Comparison of ENCODE assay signal across 21 mouse cellular contexts in genomic region chr9:80194446-80194845, GRCm38 (mm10). TPM values are rescaled to one million over a fixed set of nuclear protein-coding genes. Genes with fewer than 3 reads are reported as not detected.
DNase-seq lines count a peak whose midpoint lies in the region; ATAC-seq and TF ChIP-seq lines count a peak whose summit lies in the region.
"Had no signal": no experiment of that assay in that cellular context is flagged by ENCODE, and none has a peak within 500 bp of the region (broad histone marks: within the 10 kb centered on the region; RNA-seq: fewer than 3 reads in every experiment).

No protein-coding gene starts in this region.

- no peak overlapping the region for H3K4me3 ChIP-seq in forebrain, embryonic 13.5 days
- H3K4me3 ChIP-seq in forebrain, embryonic 11.5 days (ENCODE audit: low read depth, low read length) = no peak overlapping the region
- no peak overlapping the region for H3K4me3 ChIP-seq in intestine, embryonic 14.5 days (ENCODE audit: low read depth, low read length)
- H3K4me3 ChIP-seq in intestine, postnatal 0 days (ENCODE audit: low read depth, low read length) = no peak overlapping the region
- H3K4me3 ChIP-seq in midbrain, embryonic 16.5 days (ENCODE audit: low read depth, low read length) = no peak overlapping the region
- no peak overlapping the region for H3K4me3 ChIP-seq in midbrain, embryonic 10.5 days
- H3K4me3 ChIP-seq: embryonic facial prominence, embryonic 13.5 days; embryonic facial prominence, embryonic 15.5 days; erythroblast, embryonic 14.5 days had no signal

- no peaks in the 10 kb centered on the region for H3K9me3 ChIP-seq in forebrain, embryonic 13.5 days (replicated peaks)
- no peaks in the 10 kb centered on the region for H3K9me3 ChIP-seq in forebrain, embryonic 11.5 days (ENCODE audit: control insufficient read depth, low read length)
- H3K9me3 ChIP-seq in intestine, embryonic 14.5 days (ENCODE audit: control insufficient read depth, low read length) = no peaks in the 10 kb centered on the region
- H3K9me3 ChIP-seq in intestine, postnatal 0 days (ENCODE audit: control insufficient read depth) = no peaks in the 10 kb centered on the region
- no peaks in the 10 kb centered on the region for H3K9me3 ChIP-seq in midbrain, embryonic 16.5 days (replicated peaks; ENCODE audit: control insufficient read depth, low read length, poor library complexity, severe bottlenecking)
- no peaks in the 10 kb centered on the region for H3K9me3 ChIP-seq in midbrain, embryonic 10.5 days (replicated peaks)
- H3K9me3 ChIP-seq: embryonic facial prominence, embryonic 13.5 days; embryonic facial prominence, embryonic 15.5 days had no signal

- no peak overlapping the region for H3K9ac ChIP-seq in forebrain, embryonic 13.5 days
- H3K9ac ChIP-seq in forebrain, embryonic 11.5 days (ENCODE audit: low read length) = no peak overlapping the region
- H3K9ac ChIP-seq in intestine, embryonic 14.5 days (ENCODE audit: low read length) = no peak overlapping the region
- no peak overlapping the region for H3K9ac ChIP-seq in intestine, postnatal 0 days (ENCODE audit: low read depth, low read length)
- H3K9ac ChIP-seq in midbrain, embryonic 16.5 days (ENCODE audit: low read depth, low read length) = no peak overlapping the region
- H3K9ac ChIP-seq: embryonic facial prominence, embryonic 13.5 days; embryonic facial prominence, embryonic 15.5 days had no signal

- WGBS in forebrain, embryonic 13.5 days = 68% methylated on average over 6 of the region's 6 CpGs
- WGBS in forebrain, embryonic 11.5 days = 73% methylated on average over 6 of the region's 6 CpGs
- WGBS in intestine, embryonic 14.5 days = 73% methylated on average over 6 of the region's 6 CpGs
- WGBS in intestine, postnatal 0 days = 65% methylated on average over 6 of the region's 6 CpGs
- 56% methylated on average over 6 of the region's 6 CpGs for WGBS in midbrain, embryonic 16.5 days
- WGBS in midbrain, embryonic 10.5 days = 75% methylated on average over 6 of the region's 6 CpGs

- no peaks in the 10 kb centered on the region for H3K36me3 ChIP-seq in forebrain, embryonic 13.5 days (ENCODE audit: poor library complexity, severe bottlenecking)
- no peaks in the 10 kb centered on the region for H3K36me3 ChIP-seq in forebrain, embryonic 11.5 days (ENCODE audit: control insufficient read depth, insufficient read depth, low read length)
- no peaks in the 10 kb centered on the region for H3K36me3 ChIP-seq in intestine, embryonic 14.5 days (ENCODE audit: control insufficient read depth, insufficient read depth, low read length)
- H3K36me3 ChIP-seq in intestine, postnatal 0 days (ENCODE audit: control insufficient read depth, insufficient read depth) = no peaks in the 10 kb centered on the region
- H3K36me3 ChIP-seq in midbrain, embryonic 16.5 days (ENCODE audit: control insufficient read depth, insufficient read depth, low read length) = no peaks in the 10 kb centered on the region
- H3K36me3 ChIP-seq in midbrain, embryonic 10.5 days = no peaks in the 10 kb centered on the region
- H3K36me3 ChIP-seq: embryonic facial prominence, embryonic 13.5 days; embryonic facial prominence, embryonic 15.5 days had no signal

- ATAC-seq in forebrain, embryonic 13.5 days = 0 out of 2 replicates have a peak, but pooled peaks have one; percentile 38
- ATAC-seq in forebrain, embryonic 11.5 days (replicated peaks; ENCODE audit: low FRiP score) = no peak
- ATAC-seq in intestine, embryonic 14.5 days (replicated peaks; ENCODE audit: low FRiP score, low TSS enrichment, low read depth) = no peak
- ATAC-seq in intestine, postnatal 0 days = no peak
- ATAC-seq in midbrain, embryonic 16.5 days = peak; percentile 53; the same call in 1 of the 2 replicates
- ATAC-seq: forebrain, embryonic 14.5 days; forebrain, embryonic 16.5 days had no signal

- H3K4me2 ChIP-seq in forebrain, embryonic 13.5 days = no peak overlapping the region
- no peak overlapping the region for H3K4me2 ChIP-seq in forebrain, embryonic 11.5 days (ENCODE audit: low read depth, low read length, severe bottlenecking)
- H3K4me2 ChIP-seq in intestine, embryonic 14.5 days (ENCODE audit: low read length) = no peak overlapping the region
- H3K4me2 ChIP-seq in intestine, postnatal 0 days (replicated peaks; ENCODE audit: low read depth) = no peak overlapping the region
- no peak overlapping the region for H3K4me2 ChIP-seq in midbrain, embryonic 16.5 days (ENCODE audit: low read length)
- H3K4me2 ChIP-seq: embryonic facial prominence, embryonic 13.5 days; embryonic facial prominence, embryonic 15.5 days had no signal

- peaks cover 13% of the 10 kb centered on the region; the same call in 1 of the 2 replicates for H3K4me1 ChIP-seq in forebrain, embryonic 13.5 days
- H3K4me1 ChIP-seq in forebrain, embryonic 11.5 days (replicated peaks; ENCODE audit: control insufficient read depth, insufficient read depth, low read length) = peaks cover 9% of the 10 kb centered on the region; the same call in 1 of the 2 replicates
- H3K4me1 ChIP-seq in intestine, embryonic 14.5 days (replicated peaks; ENCODE audit: control insufficient read depth, insufficient read depth, low read length) = 0 out of 2 replicates have a peak, but pooled peaks cover 3% of the 10 kb centered on the region
- H3K4me1 ChIP-seq in intestine, postnatal 0 days (replicated peaks; ENCODE audit: control insufficient read depth, insufficient read depth, low read length) = peaks cover under 1% of the 10 kb centered on the region; the same call in 1 of the 2 replicates
- peaks cover 13% of the 10 kb centered on the region for H3K4me1 ChIP-seq in midbrain, embryonic 16.5 days (ENCODE audit: control insufficient read depth, insufficient read depth, low read length)
- H3K4me1 ChIP-seq in midbrain, embryonic 10.5 days = peaks cover 24% of the 10 kb centered on the region

- no peak for DNase-seq in forebrain, embryonic 11.5 days (ENCODE audit: low spot score)
- peak; percentile 34 for DNase-seq in intestine, embryonic 14.5 days (ENCODE audit: low spot score)
- no peak for DNase-seq in midbrain, embryonic 10.5 days (ENCODE audit: low spot score)
- DNase-seq: adrenal gland, adult 2 months; adrenal gland, postnatal 10 days; adrenal gland, postnatal 25 days; cerebellum, adult 11 months; cerebellum, adult 18-20 months; cerebellum, adult 8-10 months; cerebellum, adult 9-11 months; cerebellum, postnatal 14 days; cerebellum, postnatal 36 days; embryo, embryonic 11 days had no signal

- H3K27ac ChIP-seq in forebrain, embryonic 13.5 days = no peak overlapping the region
- H3K27ac ChIP-seq in forebrain, embryonic 11.5 days (ENCODE audit: low read depth, low read length) = no peak overlapping the region
- H3K27ac ChIP-seq in intestine, embryonic 14.5 days (ENCODE audit: low read depth) = no peak overlapping the region
- H3K27ac ChIP-seq in intestine, postnatal 0 days (ENCODE audit: low read depth, low read length) = no peak overlapping the region
- no peak overlapping the region for H3K27ac ChIP-seq in midbrain, embryonic 16.5 days (ENCODE audit: low read length)
- no peak overlapping the region for H3K27ac ChIP-seq in midbrain, embryonic 10.5 days (replicated peaks)
- H3K27ac ChIP-seq: embryonic facial prominence, embryonic 13.5 days; embryonic facial prominence, embryonic 15.5 days had no signal

- no peaks in the 10 kb centered on the region for H3K27me3 ChIP-seq in forebrain, embryonic 13.5 days
- no peaks in the 10 kb centered on the region for H3K27me3 ChIP-seq in forebrain, embryonic 11.5 days (ENCODE audit: control insufficient read depth, insufficient read depth, low read length)
- H3K27me3 ChIP-seq in intestine, embryonic 14.5 days (replicated peaks; ENCODE audit: control insufficient read depth, insufficient read depth, low read length) = no peaks in the 10 kb centered on the region
- H3K27me3 ChIP-seq in intestine, postnatal 0 days (replicated peaks; ENCODE audit: control insufficient read depth, insufficient read depth, low read length) = no peaks in the 10 kb centered on the region
- H3K27me3 ChIP-seq in midbrain, embryonic 16.5 days (ENCODE audit: control insufficient read depth, insufficient read depth, low read depth, low read length) = no peaks in the 10 kb centered on the region
- no peaks in the 10 kb centered on the region; the same call in 1 of the 2 replicates for H3K27me3 ChIP-seq in midbrain, embryonic 10.5 days (ENCODE audit: low read depth, poor library complexity, severe bottlenecking)
- H3K27me3 ChIP-seq: embryonic facial prominence, embryonic 13.5 days; embryonic facial prominence, embryonic 15.5 days had no signal

- no peak for TF ChIP-seq CTCF in intestine, postnatal 0 days (IDR thresholded peaks at IDR 0.05; ENCODE audit: low read depth)

RNA-seq across cellular contexts. Expression of gene Myo6, which starts 29.6 kb away (rescaled TPM):
- polyA plus RNA-seq in forebrain, embryonic 13.5 days (2015; fragmentation: Nextera tagmentation; extraction: Ambion mirVana) = 12.4 and 14.0 TPM in 2 replicates
- 11.0 and 11.4 TPM in 2 replicates for polyA plus RNA-seq in forebrain, embryonic 11.5 days (2014; fragmentation: Nextera tagmentation; extraction: Ambion mirVana)
- polyA plus RNA-seq in intestine, embryonic 14.5 days (2014; fragmentation: Nextera tagmentation; extraction: Ambion mirVana) = 63.8 and 71.0 TPM in 2 replicates
- polyA plus RNA-seq in intestine, postnatal 0 days (2015; fragmentation: Nextera tagmentation; extraction: Ambion mirVana) = 50.9 and 65.5 TPM in 2 replicates
- polyA plus RNA-seq in midbrain, embryonic 16.5 days (2015; fragmentation: Nextera tagmentation; extraction: Ambion mirVana) = 20.3 and 22.7 TPM in 2 replicates
- 8.4 and 9.9 TPM in 2 replicates for polyA plus RNA-seq in midbrain, embryonic 10.5 days (2016; fragmentation: Nextera tagmentation; extraction: Ambion mirVana)

Comparison
In these comparisons a context has a peak if more than half of its experiments do, and no peak if none do; other contexts are left out.
1. ATAC-seq: peak in forebrain, embryonic 13.5 days (single experiment) and midbrain, embryonic 16.5 days (single experiment); none in forebrain, embryonic 11.5 days (single experiment), intestine, embryonic 14.5 days (single experiment) and intestine, postnatal 0 days (single experiment).